Mouse (Mus musculus) left cerebral cortex, adult 11 months (tissue): ENCODE measurements at regions not wholly inside any gene's neighbourhood (a gene's known extent, or its start where the extent isn't known, plus 50 kb on each side); places are given as distances from the start of the nearest gene placed in this dataset.

Source experiments
- DNase-seq: peaks from one replicate; pipeline ENCODE4 v3.0.0; 2022; ENCODE audit warnings: low spot score

GRCm38 (mm10) chr12:12765490-12766058 is 176.1 kb downstream of the Mycn start:
- DNase-seq = no peak

GRCm38 (mm10) chr12:12765055-12765454 is 176.7 kb downstream of the Mycn start:
- no peak for DNase-seq

- no peak for DNase-seq
Measured at GRCm38 (mm10) chr12:12764586-12764985, 177.1 kb downstream of the Mycn start.

GRCm38 (mm10) chr12:12756301-12756948 is 185.3 kb downstream of the Mycn start:
- DNase-seq = no peak

GRCm38 (mm10) chr12:12753849-12754248 is 187.9 kb downstream of the Mycn start:
- no peak for DNase-seq

- no peak for DNase-seq
Measured at GRCm38 (mm10) chr12:12751670-12752426, 189.9 kb downstream of the Mycn start.

GRCm38 (mm10) chr12:12749690-12750089 is 192.0 kb downstream of the Mycn start:
- no peak for DNase-seq

GRCm38 (mm10) chr12:12746852-12747454 is 194.8 kb downstream of the Mycn start:
- no peak for DNase-seq

GRCm38 (mm10) chr12:12744492-12744891 is 197.2 kb downstream of the Mycn start:
- DNase-seq = no peak

- DNase-seq = no peak
Measured at GRCm38 (mm10) chr12:12738631-12739331, 202.9 kb downstream of the Mycn start.

GRCm38 (mm10) chr12:12725797-12726196 is 215.9 kb downstream of the Mycn start:
- DNase-seq = no peak

- DNase-seq = no peak
Measured at GRCm38 (mm10) chr12:12725075-12725474, 216.6 kb downstream of the Mycn start.

GRCm38 (mm10) chr12:12723724-12724487 is 217.8 kb downstream of the Mycn start:
- DNase-seq = no peak

GRCm38 (mm10) chr12:12722982-12723661 is 218.6 kb downstream of the Mycn start:
- no peak for DNase-seq

- no peak for DNase-seq
Measured at GRCm38 (mm10) chr12:12716691-12717090, 225.0 kb downstream of the Mycn start.

GRCm38 (mm10) chr12:12715956-12716669 is 225.6 kb downstream of the Mycn start:
- no peak for DNase-seq

GRCm38 (mm10) chr12:12715528-12715927 is 226.2 kb downstream of the Mycn start:
- DNase-seq = no peak

GRCm38 (mm10) chr12:12710184-12710609 is 231.5 kb downstream of the Mycn start:
- DNase-seq = no peak

- no peak for DNase-seq
Measured at GRCm38 (mm10) chr12:12708954-12709523, 232.7 kb downstream of the Mycn start.
